Mouse (Mus musculus): ENCODE measurements around the gene Olfr52.
"Not testable (repeated sequence)": the region's sequence is repeated elsewhere in the genome, so short reads cannot be mapped to it uniquely, and the experiment has no call there.

- not testable (repeated sequence) for TF ChIP-seq CTCF (IDR thresholded peaks at IDR 0.05; ENCODE audit: low read depth)
- TF ChIP-seq EP300 (IDR thresholded peaks at IDR 0.05; ENCODE audit: low read depth) = peak; percentile 73
These were observed 10.1 kb downstream of the Olfr52 start for GRCm38 (mm10) chr2:86175422-86175821.

Measured in liver, postnatal 0 days (tissue).